Mouse (Mus musculus): ENCODE results near the gene Nanos2.
A peak's percentile ranks its signal among the peaks of the same experiment; 100 is the strongest.

Gene Nanos2

GRCm38 (mm10) chr7:18990601-18991295 lies 3.5 kb downstream of the Nanos2 start, which contains the start of gene Mypop:
Gene Mypop, plus strand, starts transcription at chr7:18991245.
- DNase-seq (ENCODE audit: low spot score) = peak; percentile 100

- no peak for DNase-seq (ENCODE audit: low spot score)
These were observed 4.6 kb downstream of the Nanos2 start for GRCm38 (mm10) chr7:18991660-18992293.

GRCm38 (mm10) chr7:18992294-18992675 lies 5.1 kb downstream of the Nanos2 start:
- DNase-seq (ENCODE audit: low spot score) = no peak

GRCm38 (mm10) chr7:18993036-18993435 lies 5.8 kb downstream of the Nanos2 start:
- DNase-seq (ENCODE audit: low spot score) = no peak

- no peak for DNase-seq (ENCODE audit: low spot score)
These were observed 11.6 kb downstream of the Nanos2 start for GRCm38 (mm10) chr7:18998835-18999234.

GRCm38 (mm10) chr7:19000421-19000820 lies 13.2 kb downstream of the Nanos2 start:
- no peak for DNase-seq (ENCODE audit: low spot score)

GRCm38 (mm10) chr7:19001066-19001806 lies 14.0 kb downstream of the Nanos2 start:
- no peak for DNase-seq (ENCODE audit: low spot score)

GRCm38 (mm10) chr7:19001807-19002085 lies 14.5 kb downstream of the Nanos2 start:
- no peak for DNase-seq (ENCODE audit: low spot score)

- no peak for DNase-seq (ENCODE audit: low spot score)
These were observed 14.9 kb downstream of the Nanos2 start for GRCm38 (mm10) chr7:19002115-19002514.

- DNase-seq (ENCODE audit: low spot score) = peak; percentile 85
These were observed 15.8 kb downstream of the Nanos2 start for GRCm38 (mm10) chr7:19002848-19003498.

- peak; percentile 89 for DNase-seq (ENCODE audit: low spot score)
These were observed 16.9 kb downstream of the Nanos2 start, which contains the start of gene Irf2bp1 for GRCm38 (mm10) chr7:19003902-19004630. Gene Irf2bp1, plus strand, starts transcription at chr7:19004044.

- no peak for DNase-seq (ENCODE audit: low spot score)
These were observed 17.5 kb downstream of the Nanos2 start for GRCm38 (mm10) chr7:19004631-19005079.

GRCm38 (mm10) chr7:19005417-19006121 lies 18.4 kb downstream of the Nanos2 start:
- DNase-seq (ENCODE audit: low spot score) = no peak

GRCm38 (mm10) chr7:19006476-19006875 lies 19.3 kb downstream of the Nanos2 start:
- no peak for DNase-seq (ENCODE audit: low spot score)

GRCm38 (mm10) chr7:19007026-19007977 lies 20.1 kb downstream of the Nanos2 start:
- no peak for DNase-seq (ENCODE audit: low spot score)

GRCm38 (mm10) chr7:19010581-19010980 lies 23.4 kb downstream of the Nanos2 start:
- DNase-seq (ENCODE audit: low spot score) = no peak

- no peak for DNase-seq (ENCODE audit: low spot score)
These were observed 24.9 kb downstream of the Nanos2 start for GRCm38 (mm10) chr7:19012025-19012621.

GRCm38 (mm10) chr7:19012882-19013281 lies 25.7 kb downstream of the Nanos2 start:
- DNase-seq (ENCODE audit: low spot score) = no peak

GRCm38 (mm10) chr7:19014452-19014851 lies 27.3 kb downstream of the Nanos2 start:
- DNase-seq (ENCODE audit: low spot score) = no peak

- no peak for DNase-seq (ENCODE audit: low spot score)
These were observed 28.8 kb downstream of the Nanos2 start for GRCm38 (mm10) chr7:19016042-19016441.
